9 mouse cellular contexts compared by ENCODE assay signal in genomic region chr1:68886823-68887222, GRCm38 (mm10).
DNase-seq lines count a peak whose midpoint lies in the region; ATAC-seq lines count a peak whose summit lies in the region.
"Had no signal": no experiment of that assay in that cellular context is flagged by ENCODE, and none has a peak within 500 bp of the region (broad histone marks: within the 10 kb centered on the region; RNA-seq: fewer than 3 reads in every experiment).

No protein-coding gene starts in this region.

- no peak overlapping the region for H3K9ac ChIP-seq in neural tube, embryonic 12.5 days
- H3K9ac ChIP-seq in neural tube, embryonic 15.5 days (replicated peaks) = no peak overlapping the region

- no peak overlapping the region for H3K27ac ChIP-seq in neural tube, embryonic 12.5 days
- no peak overlapping the region for H3K27ac ChIP-seq in neural tube, embryonic 15.5 days (replicated peaks)

- 0 out of 2 replicates have a peak, but pooled peaks have one; percentile 48 for ATAC-seq in neural tube, embryonic 12.5 days (ENCODE audit: low FRiP score, low read depth)
- no peak for ATAC-seq in neural tube, embryonic 15.5 days (ENCODE audit: low FRiP score)

- no peak overlapping the region for H3K4me2 ChIP-seq in neural tube, embryonic 12.5 days (replicated peaks)
- no peak overlapping the region for H3K4me2 ChIP-seq in neural tube, embryonic 15.5 days

- WGBS in neural tube, embryonic 12.5 days = 45% methylated on average over 3 of the region's 3 CpGs
- WGBS in neural tube, embryonic 15.5 days = 30% methylated on average over 3 of the region's 3 CpGs

- no peaks in the 10 kb centered on the region for H3K36me3 ChIP-seq in neural tube, embryonic 12.5 days
- no peaks in the 10 kb centered on the region for H3K36me3 ChIP-seq in neural tube, embryonic 15.5 days

- no peak overlapping the region for H3K4me3 ChIP-seq in neural tube, embryonic 12.5 days
- no peak overlapping the region for H3K4me3 ChIP-seq in neural tube, embryonic 15.5 days (replicated peaks)

- peak; percentile 34 for DNase-seq in embryo, embryonic 11 days
- peak; percentile 16 for DNase-seq in layer of hippocampus, adult 9-10 months (ENCODE audit: low spot score)
- no peak for DNase-seq in adrenal gland, adult 18-20 months (ENCODE audit: low spot score in 2 of 2)
- DNase-seq in spleen, adult 18-20 months = no peak
- DNase-seq in lung, postnatal 36 days = no peak
- DNase-seq: gastrocnemius, postnatal 14 days; kidney, adult 8-10 months had no signal

- H3K9me3 ChIP-seq in neural tube, embryonic 12.5 days = no peaks in the 10 kb centered on the region
- no peaks in the 10 kb centered on the region for H3K9me3 ChIP-seq in neural tube, embryonic 15.5 days (replicated peaks)

- no peaks in the 10 kb centered on the region for H3K4me1 ChIP-seq in neural tube, embryonic 12.5 days
- 0 out of 2 replicates have a peak, but pooled peaks cover 2% of the 10 kb centered on the region for H3K4me1 ChIP-seq in neural tube, embryonic 15.5 days

- no peaks in the 10 kb centered on the region for H3K27me3 ChIP-seq in neural tube, embryonic 12.5 days (replicated peaks)
- no peaks in the 10 kb centered on the region for H3K27me3 ChIP-seq in neural tube, embryonic 15.5 days (replicated peaks)

Comparison
In these comparisons a context has a peak if more than half of its experiments do, and no peak if none do; other contexts are left out.
1. DNase-seq: peak in embryo, embryonic 11 days (single experiment) and layer of hippocampus, adult 9-10 months (single experiment); none in adrenal gland, adult 18-20 months (0 of 2), spleen, adult 18-20 months (0 of 2) and lung, postnatal 36 days (single experiment).